Mouse (Mus musculus) lung, adult 10 weeks (tissue): Measurements from ENCODE around the gene Prkcq. TPM values are rescaled to one million over a fixed set of nuclear protein-coding genes. Genes with fewer than 3 reads are reported as not detected.

Experiments used
- polyA plus RNA-seq: library from polyadenylated mRNA; stranded (reverse); fragments of 350-450 nt; fragmentation: Illumina TruSeq; extraction: RNeasy Lipid Tissue Mini Kit (QIAGEN cat#74804); gene quantifications from one replicate; pipeline ENCODE4 v1.2.3, GENCODE M21; 2014; ENCODE audit warnings: low read depth, low replicate concordance; ENCODE audit not compliant: insufficient read depth

Gene Prkcq
- polyA plus RNA-seq: 5.3 TPM

DNA sequence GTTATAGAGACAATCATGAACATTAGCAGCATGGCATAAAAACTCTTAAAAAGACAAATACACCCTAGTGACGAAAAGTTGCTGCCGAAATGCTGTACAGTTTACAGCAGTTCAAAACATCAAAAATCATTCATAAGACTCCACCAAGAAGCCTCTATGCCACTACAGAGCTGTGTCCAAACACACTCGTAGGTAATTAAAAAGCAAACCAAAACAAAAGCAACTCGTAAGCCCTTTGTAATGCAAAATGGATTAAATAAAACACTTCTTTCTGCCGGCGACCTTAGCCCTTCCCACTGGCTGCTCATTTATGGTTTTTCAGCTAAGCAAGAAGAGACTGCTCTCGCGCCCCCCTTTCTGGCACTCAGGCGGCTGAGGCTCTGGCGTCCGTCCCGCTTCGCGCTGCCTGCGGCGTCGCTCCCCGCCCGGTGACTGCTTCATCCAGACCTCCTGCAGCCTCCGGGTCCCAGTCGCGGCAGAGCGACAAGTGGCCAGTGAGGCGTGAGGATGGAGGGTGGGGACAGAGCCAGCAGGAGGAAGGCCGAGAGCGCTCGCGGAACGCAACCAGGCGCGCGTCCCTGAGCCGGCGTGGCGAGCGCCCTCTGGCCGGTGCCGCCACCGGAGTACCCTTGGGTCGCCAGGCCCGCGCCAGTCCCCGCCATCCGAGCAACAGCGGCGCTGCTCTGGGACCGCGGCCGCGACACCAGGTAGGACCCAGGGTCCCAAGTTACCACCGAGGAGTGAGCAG is at the start of gene Prkcq:
TSS of gene Prkcq (plus strand) at position 355 of the 748 bp plus-strand sequence.

